Mouse (Mus musculus) embryonic fibroblast, embryonic 13.5 days (primary cell): ENCODE measurements around the gene Nfic.

Source experiments
- CTCF ChIP-seq: IDR thresholded peaks from 2 replicates; pipeline ENCODE4 v1.5.1; 2011; ENCODE audit warnings: mild to moderate bottlenecking, control low read depth, low read length, moderate library complexity, borderline replicate concordance; ENCODE audit not compliant: insufficient read depth
- POLR2A ChIP-seq: IDR thresholded peaks from 2 replicates; pipeline ENCODE4 v1.6.1; 2011; ENCODE audit warnings: low read depth, mild to moderate bottlenecking, control low read depth, low read length, moderate library complexity

- TF ChIP-seq POLR2A (no peak), CTCF (no peak)
These were observed 36.1 kb downstream of the Nfic start for GRCm38 (mm10) chr10:81419111-81419928.
